Mouse (Mus musculus): Measurements from ENCODE around the gene 9130409I23Rik. TPM values are rescaled to one million over a fixed set of nuclear protein-coding genes. Genes with fewer than 3 reads are reported as not detected.

9130409I23Rik gene
- polyA plus RNA-seq, 1 experiment from 2014 or later, result not detected

Other genes with a start within 250 kb of the 9130409I23Rik start
- 1,771 and 1,977 TPM in 2 replicates for gene H3f3a, start 237.3 kb upstream of the 9130409I23Rik start, polyA plus RNA-seq (2015; fragmentation: Nextera tagmentation; extraction: Ambion mirVana)
- gene Sde2, start 200.1 kb upstream of the 9130409I23Rik start, polyA plus RNA-seq (2015; fragmentation: Nextera tagmentation; extraction: Ambion mirVana), result 31.5 and 31.7 TPM in 2 replicates
- 0.05 and 0.09 TPM in 2 replicates for gene Lefty2, start 158.1 kb upstream of the 9130409I23Rik start, polyA plus RNA-seq (2015; fragmentation: Nextera tagmentation; extraction: Ambion mirVana)
- 71.4 and 82.4 TPM in 2 replicates for gene Pycr2, start 146.9 kb upstream of the 9130409I23Rik start, polyA plus RNA-seq (2015; fragmentation: Nextera tagmentation; extraction: Ambion mirVana)
- gene Lefty1, start 116.2 kb upstream of the 9130409I23Rik start, polyA plus RNA-seq (2015; fragmentation: Nextera tagmentation; extraction: Ambion mirVana), result 2.2 and 2.4 TPM in 2 replicates
- 15.0 and 15.8 TPM in 2 replicates for gene Tmem63a, start 108.9 kb upstream of the 9130409I23Rik start, polyA plus RNA-seq (2015; fragmentation: Nextera tagmentation; extraction: Ambion mirVana)
- gene Ephx1, start 30.3 kb upstream of the 9130409I23Rik start, polyA plus RNA-seq (2015; fragmentation: Nextera tagmentation; extraction: Ambion mirVana), result 3.6 and 4.0 TPM in 2 replicates
- 23.4 and 24.4 TPM in 2 replicates for gene Nvl, start 93.0 kb downstream of the 9130409I23Rik start, polyA plus RNA-seq (2015; fragmentation: Nextera tagmentation; extraction: Ambion mirVana)
- gene Cnih4, start 93.5 kb downstream of the 9130409I23Rik start, polyA plus RNA-seq (2015; fragmentation: Nextera tagmentation; extraction: Ambion mirVana), result 134 and 147 TPM in 2 replicates
- 30.2 and 33.0 TPM in 2 replicates for gene Wdr26, start 160.8 kb downstream of the 9130409I23Rik start, polyA plus RNA-seq (2015; fragmentation: Nextera tagmentation; extraction: Ambion mirVana)

Measured in intestine, embryonic 15.5 days (tissue).